Mouse (Mus musculus) right cerebral cortex, adult 18-20 months (tissue): Measurements from ENCODE around the gene Isg15.

Source experiments
- DNase-seq: peaks from one replicate; pipeline ENCODE4 v3.0.0; 2022; ENCODE audit warnings: mixed read lengths

The Isg15 gene

DNA sequence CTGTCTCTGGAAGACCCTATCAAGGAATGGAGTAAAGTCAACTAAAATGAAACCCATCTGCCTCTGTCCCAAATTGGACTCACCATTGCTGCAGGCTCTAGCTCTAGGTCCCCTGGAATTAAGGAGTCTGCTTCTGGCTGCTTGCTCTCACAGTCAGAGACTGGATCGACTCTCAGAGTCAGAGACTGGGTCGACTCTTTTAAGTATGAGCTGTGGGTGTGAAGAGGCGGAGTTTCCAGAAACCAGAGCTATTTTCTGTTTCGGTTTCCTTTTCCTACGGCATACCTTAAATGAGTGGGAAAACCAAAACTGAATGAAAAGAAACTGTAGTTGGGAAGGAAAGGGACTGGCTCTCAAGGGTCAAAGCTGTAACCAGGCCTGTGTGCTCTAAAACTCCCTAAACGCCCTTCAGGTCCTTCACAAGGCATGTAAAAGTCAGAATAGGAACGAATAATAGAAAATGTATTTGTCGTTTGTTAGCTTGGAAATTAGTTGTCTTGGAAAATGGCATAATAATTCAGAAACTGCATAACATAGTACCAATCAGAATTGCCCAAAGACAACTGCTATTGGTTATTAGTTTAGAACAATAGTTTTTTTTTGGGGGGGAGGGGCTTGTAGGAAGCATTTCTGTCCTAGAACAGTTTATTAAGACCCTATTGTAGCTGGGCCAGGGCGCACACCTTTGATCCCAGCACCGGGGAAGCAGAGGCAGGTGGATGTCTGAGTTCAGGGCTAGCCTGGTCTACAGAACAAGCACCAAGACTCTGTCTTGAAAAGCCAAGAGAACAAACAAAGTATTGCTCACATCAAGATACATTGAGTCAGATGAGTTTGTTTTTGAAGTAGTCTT lies at the start of gene Isg15:
TSS of gene Isg15 (minus strand) at position 196 of the 853 bp plus-strand sequence.
- no peak for DNase-seq

DNA sequence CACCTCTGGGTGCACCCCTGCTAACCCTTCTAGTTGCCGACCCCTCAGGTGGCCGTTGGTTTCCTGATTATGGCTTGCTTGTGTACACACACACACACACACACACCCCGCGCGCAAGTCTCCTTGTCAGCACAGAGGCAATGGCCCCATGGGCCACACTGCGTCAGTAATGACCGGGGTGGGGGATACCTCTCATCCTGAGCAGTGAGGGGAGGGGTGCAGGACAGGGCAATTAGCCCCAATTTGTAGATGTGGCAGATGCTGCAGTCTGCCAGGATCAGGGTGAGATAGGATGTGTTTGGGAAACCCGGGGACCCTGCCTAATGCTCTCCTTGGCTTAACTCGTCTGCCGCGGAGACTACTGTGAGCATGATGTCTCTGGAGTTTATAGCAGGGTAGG lies 48.9 kb upstream of the Isg15 start:
- no peak for DNase-seq

DNA sequence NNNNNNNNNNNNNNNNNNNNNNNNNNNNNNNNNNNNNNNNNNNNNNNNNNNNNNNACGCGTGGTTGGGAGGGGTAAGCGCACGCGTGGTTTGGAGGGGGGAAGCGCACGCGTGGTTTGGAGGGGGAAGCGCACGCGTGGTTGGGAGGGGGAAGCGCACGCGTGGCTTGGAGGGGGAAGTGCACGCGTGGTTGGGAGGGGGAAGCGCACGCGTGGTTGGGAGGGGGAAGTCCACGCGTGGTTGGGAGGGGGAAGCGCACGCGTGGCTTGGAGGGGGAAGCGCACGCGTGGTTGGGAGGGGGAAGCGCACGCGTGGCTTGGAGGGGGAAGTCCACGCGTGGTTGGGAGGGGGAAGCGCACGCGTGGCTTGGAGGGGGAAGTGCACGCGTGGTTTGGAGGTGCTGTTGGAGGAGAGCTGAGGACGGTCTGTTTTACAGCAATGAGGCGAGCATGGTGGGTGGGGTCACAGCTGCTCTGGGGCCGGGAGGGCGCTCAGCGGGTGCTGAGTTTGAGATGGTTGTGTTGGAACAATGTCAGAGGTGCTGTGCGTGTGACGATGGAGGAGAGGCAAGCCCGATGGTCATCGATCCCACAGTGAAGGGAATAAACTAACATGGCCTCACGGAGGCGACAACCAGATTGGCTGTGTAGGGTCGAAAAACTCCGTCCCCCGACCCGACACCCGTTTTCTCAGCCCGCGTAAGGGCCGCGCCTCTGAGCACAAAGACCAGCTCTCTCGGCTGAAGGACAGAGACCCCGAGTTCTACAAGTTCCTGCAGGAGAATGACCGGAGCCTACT lies 36.2 kb upstream of the Isg15 start:
- no peak for DNase-seq

DNA sequence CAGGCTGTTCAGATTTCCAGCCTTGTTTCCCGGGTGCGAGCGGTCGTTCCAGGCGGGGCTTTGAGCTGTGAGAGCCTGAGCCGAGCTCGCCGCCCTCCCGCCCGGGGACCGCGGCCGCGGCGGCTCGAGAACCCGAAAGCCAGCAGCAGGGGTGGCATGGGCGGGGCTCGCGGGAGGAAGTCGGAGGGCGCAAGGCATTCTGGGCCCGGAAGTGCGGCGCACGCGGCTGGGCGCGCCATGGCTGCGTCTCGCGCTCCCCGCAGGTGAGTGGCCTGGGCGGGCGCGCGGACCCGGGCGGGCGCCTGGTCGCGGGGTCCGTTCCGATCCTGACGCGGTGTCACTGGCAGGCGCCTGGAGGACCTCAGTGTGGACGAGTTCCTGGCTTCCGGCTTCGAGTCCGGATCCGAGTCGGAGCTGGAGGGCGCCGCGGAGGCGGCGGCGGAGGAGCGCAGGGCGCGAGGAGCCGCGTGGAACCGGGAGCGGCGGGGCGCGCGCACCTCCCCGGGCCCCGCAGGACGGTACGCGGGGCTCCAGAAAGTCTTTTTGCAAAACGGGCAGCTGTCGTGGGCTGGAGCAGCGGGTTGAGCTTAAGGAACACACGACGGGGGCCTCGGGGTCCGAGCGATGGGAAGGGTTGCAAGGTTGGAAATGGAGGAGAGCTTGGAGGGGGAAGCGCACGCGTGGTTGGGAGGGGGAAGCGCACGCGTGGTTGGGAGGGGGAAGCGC lies 35.4 kb upstream of the Isg15 start, which contains the start of gene Noc2l:
TSS of gene Noc2l (plus strand) at position 203 of the 726 bp plus-strand sequence.
- peak; percentile 94 for DNase-seq

DNA sequence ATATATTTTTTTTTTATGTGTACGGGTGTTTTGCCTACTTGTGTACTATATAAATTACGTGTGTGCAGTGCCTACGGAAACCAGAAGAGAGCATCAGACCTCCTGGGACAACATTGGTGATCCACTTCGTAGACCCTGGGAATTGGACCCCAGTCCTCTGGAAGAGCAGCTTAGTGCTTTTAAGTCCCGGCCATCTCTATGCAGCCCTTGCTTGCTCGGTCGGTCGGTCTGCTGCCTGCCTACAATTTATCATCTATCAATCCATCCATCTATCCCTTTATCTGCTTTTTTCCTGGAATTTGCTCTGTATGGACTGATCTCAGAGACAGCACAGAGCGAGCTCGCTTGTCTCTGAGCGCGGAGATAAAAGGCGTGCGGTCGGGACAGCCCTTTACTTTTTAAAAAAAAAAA lies 34.7 kb upstream of the Isg15 start:
- DNase-seq = no peak

DNA sequence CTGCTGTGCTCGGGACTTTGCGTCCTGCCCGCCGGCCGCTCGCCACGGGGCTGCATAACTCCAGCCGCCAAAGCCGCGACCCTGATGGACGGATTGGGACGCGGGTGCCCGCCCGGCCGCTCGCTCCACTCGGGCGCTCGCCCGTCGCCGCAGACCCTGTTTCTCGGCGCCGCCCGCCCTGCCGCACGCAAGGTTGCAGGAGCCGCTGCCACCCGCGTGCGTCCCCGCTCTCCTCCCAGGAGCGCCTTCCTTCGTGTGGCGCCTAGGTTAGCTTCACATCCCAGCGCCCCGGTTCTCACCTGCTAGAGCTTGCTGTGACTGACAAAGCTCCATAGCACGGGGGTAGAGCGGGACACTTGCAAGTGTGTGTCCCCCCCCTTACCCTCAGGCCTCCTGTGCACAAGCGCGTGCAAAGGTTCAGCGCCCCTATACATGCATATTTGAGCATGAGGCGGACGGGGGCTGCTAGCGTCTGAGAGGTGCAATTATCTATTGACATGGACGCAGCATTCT lies 34.1 kb upstream of the Isg15 start, which contains the start of gene Plekhn1:
TSS of gene Plekhn1 (minus strand) at position 157 of the 513 bp plus-strand sequence.
- peak; percentile 78 for DNase-seq

DNA sequence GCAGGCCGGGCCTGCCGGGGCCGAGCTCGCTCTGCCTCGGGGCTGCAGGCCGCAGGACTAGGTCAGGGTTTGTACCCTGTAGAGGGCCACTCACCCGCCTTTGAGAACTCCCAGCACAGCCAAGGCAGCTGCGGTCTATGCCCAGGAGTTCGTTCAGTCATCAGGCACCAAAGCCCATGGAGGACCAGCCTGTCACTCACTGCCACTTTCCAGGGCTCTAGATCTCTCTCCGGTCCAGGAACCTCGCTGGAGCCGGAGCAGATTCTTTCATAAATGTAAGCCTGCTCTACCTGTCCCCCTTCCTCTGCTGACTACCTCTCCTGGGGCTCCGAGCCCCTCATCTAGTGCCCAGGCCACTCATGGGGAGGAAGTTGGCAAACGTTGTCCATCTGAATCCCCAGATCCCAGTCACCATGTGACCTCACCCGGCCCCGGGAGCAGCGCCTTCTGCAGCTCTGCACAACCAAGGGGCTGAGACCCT lies 33.4 kb upstream of the Isg15 start:
- DNase-seq = no peak

DNA sequence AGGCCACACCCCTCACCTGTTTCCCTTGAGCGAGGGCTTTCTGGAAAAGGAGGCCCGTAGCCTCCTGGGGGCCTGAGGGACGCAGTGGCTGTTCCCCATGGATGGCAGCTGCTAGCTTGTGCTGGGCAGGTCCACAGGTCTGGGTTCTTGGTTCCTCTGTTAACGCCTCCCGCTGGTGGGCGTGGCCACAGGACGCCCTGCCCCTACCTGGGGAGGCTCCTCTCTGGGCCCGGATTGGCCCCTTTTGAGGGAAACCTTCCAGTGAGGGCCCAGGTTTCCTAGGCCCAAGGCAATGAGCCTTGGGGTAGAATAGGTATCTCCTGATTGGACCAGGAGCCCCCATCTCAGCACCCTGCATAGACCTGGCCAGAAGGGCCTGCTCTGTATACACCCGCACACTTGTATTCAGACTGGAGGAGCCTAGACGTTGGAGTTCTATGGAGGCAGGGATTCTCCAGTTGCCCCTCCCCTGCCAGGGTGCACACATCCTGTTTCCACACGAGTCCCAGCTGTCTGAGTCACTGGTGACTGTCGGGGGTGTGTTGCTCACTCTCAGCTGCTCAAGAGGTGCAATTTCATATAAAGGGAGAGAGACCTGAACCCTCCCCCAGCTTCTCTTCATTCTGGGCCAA lies 27.9 kb upstream of the Isg15 start:
- DNase-seq = peak; percentile 75

DNA sequence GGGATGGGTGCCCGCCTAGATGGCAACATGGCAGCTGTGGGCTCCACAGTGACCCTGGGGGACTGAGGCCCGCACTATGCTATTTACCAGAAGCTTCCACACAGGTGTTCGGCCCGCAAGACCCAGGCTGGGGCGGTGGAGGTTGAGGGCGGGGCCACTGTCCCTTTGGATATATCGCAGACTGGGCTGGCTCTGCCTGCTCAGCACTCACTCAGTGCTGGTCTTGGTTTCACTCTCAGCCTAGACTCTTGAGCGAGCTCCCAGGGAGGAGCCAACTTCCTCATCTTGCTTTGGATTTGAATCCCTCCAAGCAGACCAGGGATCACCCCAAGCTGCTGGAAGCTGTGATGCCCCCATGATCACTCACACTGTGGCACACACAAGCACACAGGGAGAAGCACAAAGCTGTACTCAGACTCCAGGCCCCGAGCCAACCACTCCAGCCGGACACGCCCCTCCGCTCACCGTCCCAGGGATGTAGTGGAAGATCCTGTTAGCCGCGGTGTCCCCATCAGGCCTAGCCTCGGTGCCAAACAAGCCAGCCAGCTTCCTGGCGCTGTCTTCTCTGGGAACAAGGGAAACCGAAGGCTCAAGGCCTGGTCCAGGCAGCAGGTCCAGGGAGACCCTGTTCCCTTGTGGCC lies 27.3 kb upstream of the Isg15 start:
- no peak for DNase-seq

DNA sequence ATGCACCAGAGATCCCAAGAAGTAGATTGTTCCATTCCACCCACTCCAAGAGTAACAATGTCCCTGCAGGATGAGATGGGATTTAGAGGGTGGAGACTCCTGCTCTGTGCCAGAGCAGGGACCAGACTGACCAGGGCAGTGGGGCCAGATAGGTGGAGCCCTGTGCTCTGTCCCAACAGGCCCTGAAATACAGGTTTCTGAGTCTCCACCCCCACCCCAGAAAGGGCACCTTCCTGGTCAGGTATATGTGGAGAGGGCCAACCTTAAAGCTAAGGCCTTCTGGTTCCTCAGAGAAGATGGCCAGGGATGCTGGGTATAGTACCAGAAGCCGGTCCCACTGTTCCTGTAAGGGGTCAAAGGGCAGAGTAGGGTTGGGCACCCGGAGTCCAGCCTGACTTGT lies 23.7 kb upstream of the Isg15 start:
- DNase-seq = no peak

DNA sequence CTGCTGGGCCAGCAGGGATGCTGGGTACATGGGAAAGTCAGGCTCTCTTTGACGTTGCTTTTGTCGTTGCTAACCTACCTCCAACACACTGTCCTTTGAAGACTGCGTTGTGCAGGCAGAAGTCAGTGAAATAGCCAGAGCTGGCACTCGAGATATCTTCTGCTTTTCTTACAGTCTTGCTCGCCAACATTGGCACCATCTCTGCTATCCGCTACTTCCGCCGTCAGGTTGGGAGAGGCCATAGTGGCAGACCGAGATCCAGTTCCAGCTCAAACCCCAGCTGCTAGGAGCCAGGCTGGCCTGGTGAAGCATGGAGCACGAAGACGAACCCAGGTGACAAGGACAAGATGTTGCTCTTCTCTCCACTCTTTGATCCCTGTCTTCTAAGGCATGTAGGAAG lies 19.3 kb upstream of the Isg15 start:
- DNase-seq = no peak

DNA sequence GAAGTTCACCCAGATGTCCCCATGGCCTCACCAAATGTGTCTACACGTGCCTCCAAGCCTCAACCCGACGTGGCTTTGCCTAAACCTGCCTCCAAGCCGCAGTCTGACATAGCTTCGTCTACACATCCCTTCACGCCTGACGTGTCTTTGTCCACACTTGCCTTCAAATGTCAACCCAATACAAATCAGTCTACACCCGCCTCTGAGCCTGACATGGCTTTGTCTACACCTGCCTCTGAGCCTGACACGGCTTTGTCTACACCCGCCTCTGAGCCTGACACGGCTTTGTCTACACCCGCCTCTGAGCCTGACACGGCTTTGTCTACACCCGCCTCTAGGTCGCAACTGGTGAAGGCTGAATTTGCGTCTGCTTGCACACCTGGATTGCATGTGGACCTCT lies 17.2 kb upstream of the Isg15 start:
- no peak for DNase-seq

DNA sequence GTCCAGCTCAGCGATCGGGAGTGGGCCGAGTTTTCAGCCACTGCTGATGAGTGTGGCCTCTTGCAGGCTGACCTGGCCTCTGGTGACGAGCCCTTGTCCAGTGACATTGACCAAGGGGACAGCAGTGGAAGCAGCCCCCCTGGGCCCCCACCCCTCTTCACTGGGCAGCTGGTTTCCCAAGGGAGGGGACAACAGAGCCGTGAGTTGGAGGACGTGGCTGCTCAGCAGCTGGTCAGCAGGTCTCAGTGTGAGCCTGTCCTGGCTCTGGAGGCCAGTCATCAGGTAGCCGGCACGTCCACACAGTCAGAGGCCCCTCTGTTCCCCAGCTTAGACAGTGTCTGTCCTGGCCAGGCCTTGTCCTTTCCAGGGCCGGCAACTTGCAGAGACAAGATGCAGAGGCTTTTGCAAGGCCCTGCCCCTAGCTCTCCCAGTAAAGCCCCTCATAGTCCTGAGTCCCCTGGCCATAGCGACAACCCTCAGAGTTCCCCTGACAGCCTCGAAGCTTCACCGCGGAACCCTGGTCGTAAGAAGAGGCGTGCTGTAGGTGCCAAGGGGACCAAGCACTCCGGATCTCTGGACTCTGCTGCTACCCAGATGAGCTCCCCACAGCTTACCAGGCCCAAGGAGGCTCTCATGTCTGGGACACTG lies 16.5 kb upstream of the Isg15 start:
- no peak for DNase-seq

DNA sequence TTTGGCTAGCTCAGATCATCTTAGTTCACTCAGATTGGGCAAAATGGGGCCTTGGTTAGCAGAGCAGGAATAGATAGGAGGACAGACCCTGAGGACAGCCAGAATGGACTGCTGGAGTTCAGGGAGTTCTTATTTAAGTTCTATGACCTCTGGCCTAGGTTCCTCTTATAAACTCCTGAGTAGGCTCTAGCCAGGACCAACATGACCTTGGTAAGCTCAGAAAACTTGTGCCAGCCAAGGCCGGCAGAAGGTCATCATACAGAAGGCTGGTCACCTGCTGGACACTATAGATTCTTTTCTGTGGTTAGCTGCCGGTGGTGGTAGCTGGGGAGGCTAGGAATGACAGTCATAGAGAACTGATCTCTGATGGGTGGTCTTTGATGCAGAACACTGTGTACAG lies 15.6 kb upstream of the Isg15 start:
- DNase-seq = no peak

DNA sequence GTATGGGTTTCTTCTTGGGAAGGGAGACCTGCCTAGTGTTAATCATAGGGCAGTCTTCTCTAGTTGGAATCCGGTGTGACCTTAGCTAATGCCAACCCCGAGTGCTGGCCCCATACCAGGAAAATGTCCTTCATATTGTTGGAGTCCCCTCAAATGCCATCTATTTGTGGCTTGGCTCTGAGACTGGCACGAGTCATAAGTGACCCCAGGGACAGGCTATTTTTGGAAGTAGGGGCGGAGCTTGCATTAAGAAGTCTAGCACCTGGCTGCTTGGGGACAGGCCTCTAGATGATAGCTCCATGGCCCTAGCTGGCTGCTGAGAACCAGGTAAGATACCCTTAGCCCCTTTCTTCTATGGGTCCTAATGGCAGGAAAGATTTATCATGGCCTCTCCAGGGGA lies 15.0 kb upstream of the Isg15 start, which contains the start of gene Perm1:
TSS of gene Perm1 (plus strand) at position 220 of the 400 bp plus-strand sequence.
- no peak for DNase-seq

DNA sequence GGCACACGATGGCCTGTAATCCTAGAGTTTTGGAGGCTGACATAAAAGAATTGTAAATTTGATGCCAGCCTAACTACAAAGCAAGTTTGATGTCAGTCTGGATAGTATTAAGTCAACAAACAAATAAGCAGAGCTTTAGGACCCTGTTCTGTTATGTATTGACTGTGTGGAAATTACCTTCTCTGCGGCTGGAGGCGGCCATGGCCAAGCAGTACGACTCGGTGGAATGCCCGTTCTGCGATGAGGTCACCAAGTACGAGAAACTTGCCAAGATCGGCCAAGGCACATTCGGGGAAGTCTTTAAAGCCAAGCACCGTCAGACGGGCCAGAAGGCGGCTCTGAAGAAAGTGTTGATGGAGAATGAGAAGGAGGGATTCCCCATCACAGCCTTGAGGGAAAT lies 12.5 kb upstream of the Isg15 start:
- DNase-seq = no peak

DNA sequence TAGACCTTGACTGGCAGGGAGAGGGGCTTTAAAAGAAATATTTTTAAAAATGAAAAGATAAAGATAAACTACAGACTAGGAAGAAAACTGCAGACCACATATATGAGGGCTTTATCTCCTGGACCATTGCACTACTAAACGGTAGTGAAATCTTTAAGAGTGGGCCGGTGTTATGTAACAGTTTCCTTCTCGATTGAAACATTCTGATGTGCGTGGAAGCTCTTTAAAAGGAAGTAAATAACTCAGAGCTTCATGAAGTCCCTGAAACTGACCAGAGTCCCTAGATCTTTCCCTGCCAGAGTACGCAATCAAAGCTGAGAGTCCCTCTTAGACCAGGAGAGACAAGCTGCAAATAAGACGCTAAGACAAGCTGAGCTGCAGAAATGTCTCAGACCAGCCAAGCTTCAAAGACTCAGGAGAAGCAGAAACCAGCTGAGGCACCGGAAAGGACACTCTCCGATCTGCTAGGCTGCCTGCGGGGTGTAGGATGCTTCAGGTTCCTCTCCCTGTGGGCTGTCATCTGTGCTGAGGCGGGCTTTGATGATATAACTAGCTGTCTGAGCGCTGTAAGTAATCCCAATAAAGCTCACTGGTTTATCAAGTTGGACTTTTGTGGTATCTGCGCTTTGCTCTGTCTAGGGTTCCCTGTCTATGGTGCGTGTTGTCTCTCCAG lies 9.5 kb upstream of the Isg15 start:
- DNase-seq = no peak

DNA sequence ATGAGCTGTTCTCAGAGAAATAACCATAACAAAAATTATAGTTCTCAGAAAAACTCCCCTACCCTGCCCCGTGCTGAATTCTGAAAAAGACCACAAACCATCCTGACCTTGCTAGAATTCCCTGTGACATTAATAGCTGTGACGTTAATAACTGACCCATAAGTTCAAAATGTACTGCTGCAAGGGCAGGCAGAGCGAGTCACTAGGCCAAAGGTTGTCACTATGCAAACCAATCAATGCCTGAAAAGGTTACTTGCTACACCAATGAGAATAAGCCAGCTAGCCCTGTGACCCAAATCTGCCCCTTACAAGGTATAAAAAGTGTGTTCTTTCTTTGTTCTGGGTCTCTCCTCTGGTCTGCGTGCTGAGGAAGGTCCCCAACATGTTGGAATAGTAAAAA lies 8.3 kb upstream of the Isg15 start:
- DNase-seq = no peak

DNA sequence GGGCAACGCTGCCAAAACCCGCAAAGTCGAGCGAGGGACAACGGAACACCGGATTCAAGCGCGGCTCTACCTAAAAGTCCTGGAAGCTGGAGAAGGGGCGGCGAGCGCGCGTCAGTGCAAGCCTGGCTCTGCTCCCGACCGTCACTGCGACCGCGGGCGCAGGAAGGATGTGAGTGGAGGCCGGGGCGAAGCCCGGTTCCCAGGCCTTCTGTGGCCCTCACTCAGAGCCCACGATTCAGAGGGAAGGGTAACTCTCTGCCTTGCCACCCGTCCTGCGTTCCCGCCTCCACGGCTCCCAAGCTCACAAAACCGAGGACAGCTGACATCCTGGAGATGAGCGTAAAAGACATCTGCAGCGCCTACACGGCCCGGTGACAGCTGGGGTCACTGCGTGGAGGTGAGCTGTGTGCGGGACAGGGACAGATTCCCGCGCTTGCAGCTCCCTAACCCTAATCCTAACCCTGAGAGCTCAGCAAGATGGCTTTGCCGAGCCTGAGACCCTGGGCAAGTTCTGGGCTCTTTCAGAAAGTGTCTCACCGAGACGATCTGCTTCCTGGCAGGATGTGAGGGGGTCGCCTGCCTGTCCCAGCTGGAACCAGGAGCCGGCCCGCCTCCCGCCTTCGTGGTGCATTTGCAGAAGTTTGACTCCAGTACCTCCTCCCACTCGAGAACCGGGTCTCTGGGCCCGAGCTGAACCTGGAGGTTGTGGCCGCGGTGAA lies 3.0 kb upstream of the Isg15 start:
- DNase-seq = no peak

DNA sequence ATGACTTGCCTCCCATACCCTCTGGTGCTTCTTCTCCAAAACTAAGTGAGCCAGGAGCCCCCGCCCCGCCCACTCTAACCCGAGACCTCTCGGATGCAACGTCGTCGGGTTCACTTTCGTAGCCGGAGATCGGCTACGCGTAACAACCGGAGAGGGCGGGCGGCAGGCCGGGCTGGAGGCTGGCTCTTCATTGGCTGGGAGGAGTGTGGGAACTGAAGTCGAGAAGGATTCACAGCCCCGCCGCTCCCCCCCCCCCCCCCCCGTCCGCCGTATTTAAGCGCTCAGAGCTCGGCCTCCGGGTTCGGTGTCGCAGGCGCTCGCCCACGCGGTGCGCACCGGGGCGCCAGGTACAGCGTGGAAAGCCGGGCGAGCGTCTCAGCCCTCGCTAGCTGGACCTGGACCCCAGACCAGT lies 2.4 kb upstream of the Isg15 start, which contains the start of gene AW011738:
TSS of gene AW011738 (plus strand) at position 304 of the 412 bp plus-strand sequence.
- DNase-seq = peak; percentile 68
